Mouse (Mus musculus): Measurements from ENCODE around the gene Chmp2a. TPM values are rescaled to one million over a fixed set of nuclear protein-coding genes. Genes with fewer than 3 reads are reported as not detected.
A peak's percentile ranks its signal among the peaks of the same experiment; 100 is the strongest.
"Not testable (repeated sequence)": the region's sequence is repeated elsewhere in the genome, so short reads cannot be mapped to it uniquely, and the experiment has no call there.

The Chmp2a gene
- 100 to 1,000 TPM; 259 to 278 TPM for polyA plus RNA-seq (2017; shearing (Covaris generic))

DNA sequence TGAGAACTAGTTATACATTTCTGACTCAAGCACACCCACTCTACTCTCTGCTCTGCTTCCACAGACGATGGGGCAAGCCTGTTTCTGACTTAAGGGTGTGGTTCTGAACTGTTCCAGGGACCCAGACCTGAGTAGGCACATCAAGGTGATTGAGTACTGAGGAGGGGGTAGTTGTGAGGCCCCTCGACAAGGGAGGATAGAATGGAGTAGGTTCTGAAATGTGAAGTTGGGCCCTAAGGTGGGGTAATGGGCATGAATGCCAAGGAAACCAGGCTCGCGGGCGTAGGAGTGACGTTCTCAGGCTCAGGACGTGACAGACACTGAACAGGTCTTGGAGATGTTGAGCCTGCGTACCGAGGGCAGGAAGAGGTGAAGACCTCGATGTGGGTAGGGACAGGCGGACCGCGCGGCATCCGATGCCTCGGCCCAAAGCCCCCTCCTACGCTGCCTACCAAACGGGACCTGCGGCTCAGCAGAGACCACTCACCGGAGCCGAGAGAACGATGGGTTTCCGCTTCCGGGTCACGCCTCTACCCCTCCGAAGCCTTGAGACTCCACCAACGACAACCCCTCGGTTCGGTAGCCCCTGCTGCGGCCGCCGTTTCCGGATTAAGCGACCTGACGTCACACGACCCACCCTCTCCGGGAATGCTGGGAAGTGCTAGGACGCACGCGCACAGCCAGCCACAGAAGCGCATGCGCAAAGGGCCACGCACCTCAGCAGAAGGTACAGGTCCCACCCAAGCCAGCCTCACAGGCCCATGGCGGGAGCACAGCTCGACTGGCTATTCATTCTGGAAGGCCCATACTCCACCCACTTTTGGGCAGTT lies at the start of gene Chmp2a:
Gene Chmp2a (minus strand): TSS at position 660 of the 830 bp plus-strand sequence.
- peak; percentile 68 for ATAC-seq

DNA sequence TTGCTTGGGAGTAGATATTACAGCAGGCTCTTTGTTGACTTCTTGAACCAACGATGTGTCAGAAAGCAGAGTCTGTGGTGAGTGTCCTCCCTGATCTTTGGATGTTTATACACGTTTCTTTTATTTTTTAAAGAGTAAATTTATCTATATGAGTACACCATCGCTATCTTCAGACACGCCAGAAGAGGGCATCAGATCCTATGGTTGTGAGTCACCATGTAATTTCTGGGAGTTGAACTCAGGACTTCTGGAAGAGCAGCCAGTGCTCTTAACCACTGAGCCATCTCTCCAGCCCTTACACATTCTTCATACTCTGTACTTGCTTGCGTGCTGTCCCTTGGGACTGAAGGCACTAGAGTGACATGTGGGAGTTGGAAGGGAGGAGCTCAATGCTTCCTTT lies 37.7 kb upstream of the Chmp2a start:
- ATAC-seq, result no peak

DNA sequence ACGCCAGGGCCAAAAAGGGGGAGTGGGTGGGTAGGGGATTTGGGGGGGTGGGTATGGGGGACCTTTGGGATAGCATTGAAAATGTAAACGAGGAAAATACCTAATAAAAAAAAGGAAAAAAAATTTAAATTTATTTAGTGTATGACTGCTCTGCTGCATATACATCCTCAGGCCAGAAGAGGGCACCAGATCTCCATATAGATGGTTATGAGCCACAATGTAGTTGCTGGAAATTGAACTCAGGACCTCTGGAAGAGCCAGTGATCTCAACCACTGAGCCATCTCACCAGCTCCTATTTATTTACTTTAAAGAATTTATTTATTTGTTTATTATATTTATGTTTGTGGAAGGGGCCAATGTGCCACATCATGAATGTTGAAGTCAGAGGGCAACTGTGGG lies 28.8 kb upstream of the Chmp2a start:
- ATAC-seq, result not testable (repeated sequence)

DNA sequence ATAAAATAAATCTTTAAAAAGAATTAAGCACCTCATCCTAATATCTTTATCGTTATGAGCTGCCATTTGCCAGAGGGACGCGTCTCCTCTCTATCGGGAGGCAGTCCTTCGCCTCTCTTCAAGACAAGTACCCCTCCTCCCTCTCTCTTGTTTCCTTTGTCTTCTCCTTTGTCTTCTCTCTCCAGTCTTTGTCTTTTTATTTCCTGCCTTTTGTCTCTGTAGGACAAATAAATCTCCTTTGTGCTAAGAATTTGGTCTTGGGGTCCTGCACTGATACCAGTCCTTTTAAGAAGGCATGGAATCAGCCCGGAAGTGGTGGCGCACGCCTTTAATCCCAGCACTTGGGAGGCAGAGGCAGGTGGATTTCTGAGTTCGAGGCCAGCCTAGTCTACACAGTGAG lies 24.9 kb upstream of the Chmp2a start:
- ATAC-seq, result no peak

DNA sequence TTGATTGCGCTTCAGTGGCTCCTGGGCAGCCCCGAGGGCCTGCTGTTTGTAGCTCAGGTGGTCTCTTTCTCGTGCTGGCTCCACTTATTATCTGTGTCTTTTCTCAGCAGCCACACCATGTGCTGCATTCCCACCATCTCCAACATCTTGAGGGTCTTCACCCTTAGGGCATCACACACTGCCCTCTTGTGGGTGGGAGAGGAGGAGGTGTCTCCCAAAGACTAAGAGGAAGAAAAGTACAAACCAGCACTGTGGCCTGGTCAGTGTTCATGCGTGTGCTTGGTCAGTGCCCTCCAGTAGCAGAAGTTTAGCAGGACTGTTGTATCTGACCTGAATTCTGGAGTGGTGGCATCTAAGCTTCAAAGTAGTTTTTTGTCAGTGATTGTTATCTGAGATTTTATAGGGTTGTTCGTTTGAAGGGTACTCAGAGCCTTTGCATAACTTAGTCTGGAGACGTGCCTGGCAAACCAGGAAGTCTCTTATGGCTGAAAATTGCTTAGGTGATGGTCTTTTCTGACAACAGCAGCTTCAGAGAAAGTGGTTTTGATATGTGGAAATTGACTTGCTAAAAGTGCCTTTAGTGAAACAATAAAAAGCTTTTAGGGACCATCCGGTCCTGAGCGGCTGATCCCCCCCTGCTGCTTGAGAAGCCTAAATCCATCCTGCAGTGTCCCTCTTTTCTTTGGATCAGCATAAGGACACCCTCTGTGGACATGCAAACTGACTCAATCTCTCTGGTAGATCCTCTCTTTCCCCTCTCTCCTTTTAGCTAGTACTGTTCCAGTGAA lies 22.5 kb upstream of the Chmp2a start:
- ATAC-seq, result no peak

DNA sequence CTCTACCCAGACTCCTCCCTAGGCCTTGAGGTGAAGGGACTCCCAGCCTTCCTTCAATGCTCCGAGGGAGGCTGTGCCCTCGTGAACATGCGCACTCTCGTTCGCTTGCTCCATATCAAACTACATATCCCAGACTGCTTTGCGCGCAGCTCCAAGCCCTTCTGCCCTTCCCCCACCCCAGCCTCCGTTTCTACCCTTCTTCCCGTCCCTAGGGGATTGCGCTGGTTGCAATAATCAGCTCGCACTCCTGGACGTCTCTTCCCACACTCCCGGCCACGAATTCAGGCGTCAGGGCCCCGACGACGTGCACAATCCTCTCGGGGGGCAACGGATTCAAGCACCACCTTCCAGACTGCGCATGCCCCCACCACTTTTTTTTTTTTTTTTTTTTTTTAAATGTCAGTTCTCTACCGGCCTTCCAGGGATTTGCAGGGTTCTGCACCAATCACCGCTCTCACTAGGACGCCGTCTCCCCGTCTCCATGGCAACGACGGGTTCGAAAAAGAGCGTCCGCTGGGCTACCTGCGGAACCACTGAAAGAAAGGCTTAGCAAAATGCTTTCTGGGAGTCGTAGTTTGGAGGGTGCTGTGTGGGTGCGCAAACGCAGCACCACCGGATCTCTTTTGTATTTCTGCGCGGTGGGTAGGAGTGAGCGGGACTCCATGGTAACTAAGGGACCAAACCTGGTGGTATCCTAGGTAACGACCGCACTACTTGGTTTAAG lies 19.8 kb upstream of the Chmp2a start, which contains the start of gene Mzf1:
Gene Mzf1 (minus strand): TSS at position 478 of the 724 bp plus-strand sequence.
- ATAC-seq, result peak; percentile 94

DNA sequence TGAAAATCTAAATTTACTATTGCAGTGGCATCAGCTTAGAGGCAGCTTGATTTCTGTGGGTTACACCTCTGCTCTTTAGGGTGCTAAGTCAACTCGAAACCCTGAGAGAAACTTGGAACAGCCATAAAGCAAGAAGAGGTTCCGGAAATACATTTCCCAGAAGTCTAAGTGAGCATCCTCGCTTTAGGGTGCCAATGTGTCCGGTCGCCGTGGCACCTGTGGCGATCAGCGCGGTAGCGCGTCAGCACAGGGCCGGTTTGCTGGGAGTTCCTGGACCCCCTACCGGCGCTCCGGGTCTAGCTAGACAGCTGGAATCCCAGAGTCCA lies 19.3 kb upstream of the Chmp2a start:
- peak; percentile 45 for ATAC-seq

DNA sequence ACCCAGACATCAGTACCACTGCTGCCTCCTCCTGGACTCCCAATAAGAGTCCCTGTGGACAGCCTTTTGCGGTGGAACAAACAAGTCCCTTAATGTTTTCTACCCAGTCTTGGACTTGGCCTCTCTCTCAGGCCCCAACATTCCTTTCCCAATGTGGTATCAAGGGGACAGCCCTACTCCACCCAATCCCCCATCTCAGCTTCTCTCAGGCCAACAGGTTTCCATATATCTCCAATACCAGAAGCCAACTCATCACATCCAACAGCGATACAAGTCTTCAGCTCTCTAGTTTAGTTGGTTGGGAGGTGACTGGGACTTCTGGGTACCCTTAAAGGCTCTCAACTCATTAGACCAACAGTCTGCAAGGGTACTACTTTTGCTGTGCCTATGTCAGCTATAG lies 18.9 kb upstream of the Chmp2a start:
- no peak for ATAC-seq

DNA sequence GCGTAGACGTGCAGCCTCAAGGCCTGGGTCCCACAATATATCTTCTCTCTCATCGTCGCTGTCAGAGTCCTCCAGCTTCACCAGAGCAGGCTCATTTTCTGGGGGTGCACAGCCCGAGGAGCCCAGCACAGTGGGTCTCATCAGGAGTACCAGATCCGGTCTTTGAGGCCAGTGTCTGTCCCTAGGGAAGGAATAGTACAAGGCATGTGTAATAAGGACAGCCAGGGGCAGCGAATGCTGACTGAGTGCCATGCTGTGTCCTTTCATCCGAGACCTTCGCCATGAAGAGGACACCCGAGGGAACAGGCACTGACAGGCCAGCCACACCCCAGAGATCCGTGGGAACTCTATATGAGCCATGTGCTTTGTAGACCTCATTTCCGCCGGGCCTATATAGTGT lies 18.4 kb upstream of the Chmp2a start:
- ATAC-seq, result no peak

DNA sequence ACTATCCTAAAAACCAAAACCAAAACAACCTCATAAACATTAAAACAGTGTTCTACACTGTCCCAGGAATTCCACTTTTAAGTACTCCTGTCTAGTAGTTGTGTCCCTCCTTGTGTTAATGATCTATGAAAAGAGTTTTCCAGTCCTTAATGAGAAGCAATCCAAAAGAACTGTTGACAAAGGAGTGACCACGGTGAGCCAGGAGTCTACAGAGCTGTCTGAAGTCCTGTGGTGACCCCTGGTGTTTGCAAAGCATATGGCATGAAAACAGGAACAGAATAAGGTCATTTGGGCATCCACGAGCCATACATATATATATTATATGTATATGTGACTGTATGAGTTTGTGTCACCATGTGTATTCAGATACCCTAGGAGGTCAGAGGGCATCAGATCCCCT lies 11.5 kb upstream of the Chmp2a start:
- ATAC-seq, result peak; percentile 95

DNA sequence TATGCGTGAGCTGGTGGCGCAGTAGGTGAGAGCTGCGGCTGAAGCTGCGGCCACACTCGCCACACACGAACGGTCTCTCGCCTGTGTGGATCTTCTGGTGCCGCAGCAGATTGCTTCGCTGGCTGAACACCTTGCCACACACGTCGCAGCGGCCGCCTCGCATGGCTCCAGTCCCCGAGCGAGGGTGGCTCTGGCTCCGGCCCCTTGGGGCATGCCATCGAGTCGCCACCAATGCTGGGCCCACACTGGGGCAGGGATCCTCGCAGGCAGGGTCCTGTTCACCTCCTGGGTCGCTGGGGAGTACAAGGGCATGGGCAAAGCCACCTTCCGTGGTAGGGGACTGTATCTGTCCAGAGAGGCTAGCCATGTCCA lies 9.6 kb upstream of the Chmp2a start:
- ATAC-seq, result no peak

DNA sequence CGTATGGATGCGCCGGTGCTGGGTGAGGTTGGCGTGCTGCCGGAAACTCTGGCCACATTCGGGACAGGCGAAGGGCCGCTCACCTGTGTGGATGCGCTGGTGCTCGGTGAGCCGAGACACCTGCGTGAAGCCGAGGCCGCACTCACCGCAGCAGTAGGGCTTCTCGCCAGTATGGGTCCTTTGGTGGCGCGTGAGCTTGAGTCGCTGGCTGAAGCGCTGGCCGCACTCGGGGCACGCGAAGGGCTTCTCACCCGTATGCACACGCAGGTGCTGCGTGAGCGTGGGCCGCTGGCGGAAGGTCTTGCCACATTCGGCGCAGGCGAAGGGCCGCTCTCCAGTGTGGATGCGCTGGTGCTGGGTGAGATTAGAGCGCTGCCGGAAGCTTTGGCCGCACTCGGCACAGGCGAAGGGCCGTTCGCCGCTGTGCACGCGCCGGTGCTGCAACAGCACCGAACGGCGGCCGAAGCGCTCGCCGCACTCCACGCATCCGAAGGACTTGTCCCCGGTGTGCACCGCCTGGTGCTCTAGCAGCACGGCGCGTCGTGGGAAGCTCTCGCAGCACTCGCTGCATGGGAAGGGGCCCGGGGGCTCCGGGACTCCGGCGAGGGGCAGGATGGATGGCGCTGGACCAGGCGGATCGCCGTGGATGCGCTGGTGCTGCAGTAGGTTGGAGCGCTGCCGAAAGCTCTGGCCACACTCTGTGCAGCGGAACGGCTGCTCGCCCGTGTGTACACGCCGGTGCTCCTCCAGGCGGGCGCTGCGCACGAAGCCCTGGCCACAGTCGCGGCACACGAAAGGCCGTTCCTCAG lies 9.0 kb upstream of the Chmp2a start:
- no peak for ATAC-seq

DNA sequence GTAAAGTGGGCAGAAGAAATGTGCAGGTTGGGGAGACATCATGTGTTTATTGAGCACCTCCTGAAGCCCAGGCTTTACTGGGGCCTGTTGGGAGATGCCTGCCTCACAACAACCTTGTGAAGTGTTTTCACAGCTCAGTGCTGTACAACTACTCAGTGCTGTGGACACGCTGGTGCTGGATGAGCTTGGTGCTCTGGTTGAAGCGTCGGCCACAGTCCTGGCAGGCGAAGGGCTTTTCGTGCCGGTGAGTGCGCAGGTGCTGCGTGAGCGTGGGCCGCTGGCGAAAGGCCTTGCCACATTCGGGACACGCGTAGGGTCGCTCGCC lies 8.5 kb upstream of the Chmp2a start:
- no peak for ATAC-seq

DNA sequence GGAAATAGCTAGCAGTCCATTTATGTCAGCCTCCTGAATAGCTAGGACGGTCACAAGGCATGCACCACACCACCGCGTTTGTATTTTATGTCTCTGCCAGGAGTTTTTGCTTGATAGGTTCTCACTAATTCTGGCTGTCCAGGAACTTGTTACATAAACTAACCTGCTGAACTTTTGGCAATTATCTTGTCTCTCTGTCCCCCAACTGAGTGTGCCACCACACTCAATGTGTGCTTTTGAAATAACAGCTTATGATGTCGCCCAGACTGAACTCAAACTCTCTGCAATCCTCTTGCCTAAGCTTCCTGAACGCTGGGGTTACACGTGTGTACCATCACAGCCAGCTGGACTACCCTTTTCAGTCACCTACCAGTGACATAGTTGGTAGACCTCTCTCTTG lies 7.9 kb upstream of the Chmp2a start:
- no peak for ATAC-seq

DNA sequence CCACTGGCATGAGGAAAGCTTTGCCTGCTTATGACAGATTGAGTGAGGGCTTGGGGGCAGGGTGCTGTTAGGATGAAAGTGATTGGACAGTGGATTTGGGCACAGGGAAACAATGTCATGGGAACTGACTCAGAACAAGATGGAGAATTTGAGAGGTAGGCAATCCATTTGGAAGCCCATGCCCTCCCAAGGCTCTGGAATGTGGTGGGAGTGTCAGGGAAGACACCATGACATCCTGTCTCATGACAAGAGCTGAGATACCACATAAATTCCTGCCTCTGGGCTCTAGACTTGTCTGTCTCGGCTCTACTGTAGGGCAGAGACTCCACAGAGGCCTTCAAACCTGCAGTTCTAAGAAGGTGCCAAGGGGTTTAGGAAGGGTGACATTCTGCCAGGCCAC lies 6.6 kb upstream of the Chmp2a start:
- no peak for ATAC-seq

DNA sequence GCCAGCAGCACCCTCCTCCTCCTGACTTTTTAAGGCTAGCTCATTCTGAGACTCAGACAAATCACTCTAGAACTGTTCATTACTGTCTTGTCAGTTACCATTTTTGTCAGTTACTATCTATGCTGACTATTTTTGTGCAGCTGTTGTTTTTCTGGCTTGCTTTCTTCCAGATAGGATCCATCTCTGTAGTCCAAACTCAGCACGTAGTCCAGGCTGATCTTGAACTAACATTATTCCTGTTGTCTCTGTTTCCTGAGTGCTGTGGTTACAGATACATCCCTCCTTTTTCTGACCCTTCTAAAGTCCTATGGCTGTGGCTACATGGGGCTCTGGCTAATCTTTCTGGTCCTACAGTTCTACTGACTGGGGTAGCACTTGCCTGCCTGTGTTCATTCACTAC lies 4.6 kb upstream of the Chmp2a start:
- no peak for ATAC-seq

DNA sequence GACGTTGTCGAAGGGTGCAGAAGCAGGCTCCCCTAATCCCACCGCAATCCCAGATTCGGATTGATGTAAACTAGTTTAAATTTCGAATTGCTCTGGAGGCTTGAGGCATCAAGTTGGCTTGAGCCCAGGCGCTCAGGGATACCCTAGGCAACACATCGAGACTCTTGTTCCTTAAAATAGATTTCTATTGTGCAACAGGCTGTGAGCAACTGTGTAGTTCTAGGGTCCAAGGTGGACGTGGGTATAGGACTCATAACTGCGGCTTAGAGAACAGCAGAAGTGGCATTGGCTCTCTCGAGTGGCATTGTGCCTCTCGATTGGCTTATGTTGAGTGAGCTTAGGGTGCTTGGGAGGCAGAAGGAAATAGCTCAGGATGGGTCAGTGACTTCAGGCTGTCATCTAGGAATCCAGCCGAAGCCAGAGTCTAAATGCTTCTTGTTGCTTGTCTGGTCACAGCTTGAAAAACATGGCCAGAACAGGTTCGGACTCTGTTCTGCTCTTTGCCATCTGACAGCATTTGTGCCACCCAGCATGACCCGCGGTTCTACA lies 4.1 kb upstream of the Chmp2a start:
- ATAC-seq, result no peak

DNA sequence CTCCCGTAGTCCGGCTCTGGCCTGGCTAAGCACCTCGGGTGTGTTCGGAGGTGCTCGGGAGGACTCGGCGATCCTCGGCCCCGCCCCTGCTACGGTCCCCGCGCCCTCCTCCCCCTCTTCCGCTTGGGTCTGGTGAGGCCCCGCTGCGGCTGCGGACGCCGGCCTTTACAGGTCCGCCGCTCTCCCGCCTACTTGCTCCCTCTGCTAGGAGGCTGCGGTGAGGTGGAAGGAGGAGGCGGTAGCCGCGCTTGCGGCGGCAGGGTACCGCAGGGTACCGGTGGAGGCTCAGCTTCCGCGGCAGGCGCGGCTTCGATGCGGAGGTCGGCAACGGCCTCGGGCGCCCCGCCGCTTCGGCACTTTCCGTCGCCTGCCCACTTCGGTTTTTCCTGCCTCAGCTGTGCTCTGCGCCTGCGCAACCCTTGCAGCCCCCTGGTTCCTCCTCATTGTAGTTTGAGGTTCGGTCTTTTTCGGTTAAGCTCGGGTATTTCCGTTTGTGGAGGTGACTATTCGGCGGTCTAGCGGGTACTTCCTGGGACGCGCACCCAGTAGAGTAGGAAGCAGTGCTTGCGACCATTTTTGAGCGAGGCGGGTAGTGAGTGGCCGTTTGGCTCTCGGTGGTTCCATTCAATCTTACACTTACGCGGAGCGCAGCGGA lies 3.4 kb upstream of the Chmp2a start, which contains the start of gene Ube2m:
Gene Ube2m (minus strand): TSS at position 375 of the 655 bp plus-strand sequence.
- peak; percentile 78 for ATAC-seq

DNA sequence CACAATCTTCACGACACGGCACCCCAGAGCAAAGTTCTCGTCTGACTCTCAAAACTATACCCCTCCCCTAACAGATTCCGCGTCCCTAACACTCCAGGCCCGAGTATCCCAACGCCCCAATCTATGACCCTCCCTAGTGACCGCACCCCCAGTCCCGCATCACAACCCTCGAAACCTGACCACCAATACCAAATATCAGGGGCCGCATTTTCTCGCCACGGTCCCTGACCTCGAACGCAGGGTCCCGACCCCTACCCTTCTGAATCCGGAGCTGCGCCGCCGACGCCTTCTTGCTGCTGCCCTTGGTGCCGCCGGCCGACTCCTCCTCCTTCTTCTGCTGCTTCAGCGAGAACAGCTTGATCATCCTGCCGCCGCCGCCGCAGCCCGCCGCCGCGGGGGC lies 2.8 kb upstream of the Chmp2a start:
- no peak for ATAC-seq

DNA sequence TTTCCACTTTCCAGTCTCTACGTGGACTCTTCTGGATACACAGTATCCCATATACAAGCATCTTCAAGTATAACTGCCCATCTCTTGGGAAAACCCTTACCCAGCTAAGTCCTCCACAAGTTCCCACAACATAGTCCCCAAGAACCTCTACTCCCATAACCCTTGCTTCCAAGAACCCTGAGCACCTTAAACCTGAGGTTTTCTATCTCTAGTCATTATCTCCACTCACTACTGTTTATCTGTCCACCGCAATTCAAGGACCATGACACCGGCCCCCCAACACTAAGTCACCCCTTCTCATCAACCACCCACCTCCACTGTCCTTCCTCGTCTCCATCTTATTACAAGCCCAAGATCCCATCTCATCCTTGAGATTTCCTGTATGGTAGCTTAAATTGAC lies 2.2 kb upstream of the Chmp2a start:
- ATAC-seq, result no peak

DNA sequence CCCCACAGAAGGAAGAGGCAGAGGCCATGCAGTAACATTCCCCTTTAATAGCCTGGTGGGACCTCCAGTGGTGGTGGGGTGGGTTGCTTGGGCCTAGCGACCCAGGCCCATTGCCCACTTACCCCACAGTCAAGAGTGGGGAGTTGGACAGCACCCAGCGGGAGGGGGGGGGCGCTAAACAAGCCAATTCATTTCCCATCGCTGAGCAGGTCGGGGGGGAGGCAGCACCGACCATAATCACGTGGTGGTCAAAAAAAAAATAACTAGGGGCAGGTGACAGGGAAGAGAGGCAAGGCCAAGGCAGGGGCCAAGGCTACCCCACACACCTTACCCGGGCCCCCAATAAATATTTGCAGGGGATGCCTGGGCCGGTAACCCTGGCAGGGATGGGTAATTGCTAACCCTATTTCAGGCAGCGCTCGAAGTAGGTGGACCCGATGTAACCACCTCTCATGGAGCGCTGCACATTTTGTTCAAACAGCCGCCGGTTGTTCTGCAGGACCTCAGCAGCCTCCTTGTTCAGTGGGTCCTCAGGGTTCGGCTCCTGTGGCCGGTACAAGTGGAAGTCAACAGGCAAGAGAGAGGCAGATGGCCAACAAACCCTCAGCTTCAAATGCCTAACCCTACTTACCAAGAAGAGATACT lies 726 bp upstream of the Chmp2a start:
- no peak for ATAC-seq
